Mouse (Mus musculus): ENCODE measurements around the gene Gm28038.

Gene Gm28038

DNA sequence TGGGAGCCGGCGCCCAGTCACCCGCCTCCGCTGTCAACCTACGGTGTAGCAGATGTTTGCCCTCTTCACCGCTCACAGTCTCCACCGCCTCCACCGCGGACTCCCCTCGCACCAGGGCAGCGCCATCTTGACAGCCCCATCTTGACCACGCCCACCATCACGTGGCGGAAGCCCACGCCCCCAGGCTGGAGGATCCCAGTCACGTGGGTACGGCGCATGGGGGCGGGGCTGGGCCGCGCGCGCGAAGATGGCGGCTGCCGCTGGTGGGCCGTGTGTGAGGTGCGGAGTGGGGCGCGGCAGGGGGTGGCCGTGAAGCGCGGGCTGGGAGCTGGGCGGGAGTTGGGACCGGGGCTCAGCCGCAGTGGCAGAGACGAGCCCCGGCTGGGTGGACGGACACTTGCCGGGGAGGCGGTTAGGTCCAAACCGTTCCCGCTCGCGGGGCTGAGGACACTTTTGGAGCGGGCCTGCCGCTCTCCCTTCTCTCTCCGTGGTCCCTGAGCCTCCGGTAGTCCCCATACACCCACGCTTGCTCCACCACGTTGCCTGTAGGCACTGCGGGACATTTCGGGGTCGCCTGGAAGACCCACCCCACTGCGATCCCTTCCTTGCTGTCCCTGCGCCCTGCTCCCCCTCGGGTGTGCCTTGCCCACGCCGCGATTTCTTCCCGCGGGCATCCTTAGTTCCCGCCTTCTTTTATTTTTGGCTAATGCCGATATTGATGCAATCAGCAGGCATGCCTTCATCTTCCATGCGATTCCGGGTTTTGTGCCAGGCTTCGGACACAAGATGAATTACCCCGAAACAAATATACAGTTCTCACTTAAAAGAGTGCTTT is 5.6 kb downstream of the Gm28038 start, which contains the start of the genes Dolk and Nup188:
Gene Dolk, minus strand, starts transcription at position 143 of the 835 bp plus-strand sequence.
Gene Nup188, plus strand, starts transcription at position 206 of the 835 bp plus-strand sequence.
- peak; percentile 95 for DNase-seq (ENCODE audit: low spot score)

DNA sequence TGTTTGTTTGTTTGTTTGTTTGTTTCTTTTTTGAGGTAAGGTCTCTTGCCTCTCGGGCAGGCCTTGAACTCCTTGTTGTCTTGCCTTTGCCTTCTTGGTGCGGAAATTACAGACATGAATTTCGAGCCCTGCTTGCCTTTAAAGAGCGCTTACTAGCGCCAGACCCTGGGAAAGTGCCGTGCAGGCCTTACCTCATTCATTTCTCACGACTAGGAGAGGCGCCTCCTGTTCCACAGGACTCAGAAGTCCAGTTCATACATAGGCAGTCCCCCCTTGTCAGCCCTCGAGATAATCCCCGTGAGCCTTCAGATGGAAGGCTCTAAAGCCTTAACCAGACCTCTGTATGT is 6.2 kb downstream of the Gm28038 start:
- DNase-seq (ENCODE audit: low spot score): no peak

DNA sequence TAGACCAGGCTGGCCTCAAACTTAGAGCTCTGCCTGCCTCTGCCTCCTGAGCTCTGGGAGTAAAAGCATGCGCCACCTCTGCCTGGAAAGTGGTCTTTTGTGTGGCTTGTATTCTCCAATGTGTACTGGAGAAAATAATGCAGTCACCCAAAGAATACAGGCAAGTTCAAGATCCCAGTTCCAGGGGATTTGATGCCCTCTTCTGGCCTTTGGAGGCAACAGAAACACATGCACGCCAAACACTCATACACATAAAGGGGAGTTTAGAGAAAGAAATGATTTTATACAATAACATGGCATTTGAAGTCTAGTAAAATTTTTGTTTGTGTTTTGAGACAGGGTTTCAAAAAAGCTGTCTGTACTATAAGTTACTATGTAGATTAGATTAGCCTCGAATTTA is 18.7 kb downstream of the Gm28038 start:
- no peak for DNase-seq (ENCODE audit: low spot score)

DNA sequence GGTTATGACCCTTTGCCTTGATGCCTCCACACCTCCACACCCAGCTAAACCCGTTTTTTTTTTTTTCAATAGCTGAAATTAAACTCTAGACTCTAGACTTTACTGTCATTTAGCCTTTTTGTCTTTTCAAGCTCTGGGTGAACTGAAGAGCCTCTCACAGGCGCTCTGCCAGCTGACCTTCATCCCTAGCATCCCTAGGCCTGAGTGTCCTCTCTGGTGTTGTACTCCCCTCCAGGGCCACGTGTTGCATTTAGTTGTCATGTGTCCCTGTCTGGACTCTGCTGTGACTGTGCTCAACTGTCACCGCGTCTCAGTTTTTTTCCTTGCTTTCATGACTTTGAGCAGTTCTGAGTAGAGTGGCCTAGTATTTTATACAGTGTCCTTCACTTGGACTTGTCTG is 19.1 kb downstream of the Gm28038 start:
- DNase-seq (ENCODE audit: low spot score): no peak

DNA sequence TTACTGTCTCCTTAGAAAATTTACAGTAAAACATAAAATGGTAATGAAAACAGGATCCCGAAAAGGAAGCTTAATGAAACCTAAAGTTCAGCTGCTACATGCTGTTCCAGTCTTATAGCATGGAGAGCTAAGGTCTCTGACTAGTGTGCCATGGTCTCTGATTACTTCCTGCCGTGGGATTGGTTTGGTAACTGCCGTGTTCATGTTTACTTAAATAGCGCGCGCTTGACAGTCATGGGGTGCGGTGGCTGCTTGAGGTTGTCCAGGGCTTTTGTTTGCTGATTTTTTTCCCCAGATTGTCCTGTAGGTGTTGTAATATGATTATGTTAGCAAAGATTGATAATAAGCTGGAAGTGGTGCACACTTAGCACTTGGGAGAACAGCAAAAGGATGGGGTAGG is 25.2 kb downstream of the Gm28038 start:
- DNase-seq (ENCODE audit: low spot score): no peak

DNA sequence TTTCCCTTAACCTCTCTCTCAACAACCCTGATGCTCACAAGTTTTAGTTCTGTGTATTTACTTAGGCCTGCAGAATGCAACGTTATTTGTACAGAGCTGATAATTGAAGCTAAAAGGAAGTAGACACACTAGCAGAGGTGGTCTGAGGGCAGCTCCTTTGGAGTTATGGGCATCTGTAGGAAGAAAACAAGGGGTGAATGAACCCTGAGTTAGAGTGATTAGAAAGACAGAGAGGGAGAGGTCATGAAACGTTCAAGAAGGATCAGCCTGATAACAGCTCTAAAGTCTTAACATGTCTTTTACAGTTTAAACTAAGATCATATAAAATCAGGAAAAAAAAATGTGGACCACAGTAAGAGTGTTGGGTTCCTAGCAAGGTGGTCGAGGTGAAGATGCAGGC is 28.5 kb downstream of the Gm28038 start:
- no peak for DNase-seq (ENCODE audit: low spot score)

DNA sequence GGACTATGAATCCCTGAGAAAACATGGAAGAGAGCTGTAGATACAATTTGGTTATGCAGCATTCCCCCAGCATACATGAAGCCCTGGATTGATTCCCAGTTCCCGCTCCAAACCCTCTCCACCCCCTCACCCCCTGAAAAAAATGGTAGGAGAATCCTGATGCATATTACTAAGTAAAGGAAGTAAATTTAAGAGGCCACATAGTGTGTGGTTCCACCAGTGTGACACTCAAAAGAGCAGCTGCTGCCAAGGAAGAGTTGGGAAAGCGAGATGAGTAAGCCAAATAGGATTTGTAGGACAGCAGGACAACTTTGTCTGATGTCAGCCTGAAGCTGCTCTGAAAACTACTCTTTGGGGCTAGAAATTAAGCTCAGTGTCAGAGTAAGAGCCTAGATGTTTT is 30.6 kb downstream of the Gm28038 start:
- DNase-seq (ENCODE audit: low spot score): no peak

DNA sequence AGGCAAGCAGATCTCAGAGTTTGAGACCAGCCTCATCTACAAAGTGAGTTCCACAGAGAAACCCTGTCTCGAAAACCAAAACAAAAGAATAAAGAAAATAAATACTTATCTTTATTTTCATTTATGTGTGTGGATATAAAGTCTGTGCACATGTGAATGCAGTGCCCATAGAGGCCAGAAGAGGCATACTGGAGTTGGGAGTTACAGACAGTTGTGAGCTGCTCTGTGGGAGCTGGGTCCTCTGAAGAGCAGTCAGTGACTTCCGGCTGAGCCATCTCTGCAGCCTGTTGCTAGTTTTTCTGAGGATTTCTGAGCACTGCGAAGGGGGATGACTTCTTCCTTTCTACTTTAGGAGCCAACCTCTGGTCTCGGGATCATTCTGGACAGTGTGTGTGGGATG is 35.3 kb downstream of the Gm28038 start:
- no peak for DNase-seq (ENCODE audit: low spot score)

DNA sequence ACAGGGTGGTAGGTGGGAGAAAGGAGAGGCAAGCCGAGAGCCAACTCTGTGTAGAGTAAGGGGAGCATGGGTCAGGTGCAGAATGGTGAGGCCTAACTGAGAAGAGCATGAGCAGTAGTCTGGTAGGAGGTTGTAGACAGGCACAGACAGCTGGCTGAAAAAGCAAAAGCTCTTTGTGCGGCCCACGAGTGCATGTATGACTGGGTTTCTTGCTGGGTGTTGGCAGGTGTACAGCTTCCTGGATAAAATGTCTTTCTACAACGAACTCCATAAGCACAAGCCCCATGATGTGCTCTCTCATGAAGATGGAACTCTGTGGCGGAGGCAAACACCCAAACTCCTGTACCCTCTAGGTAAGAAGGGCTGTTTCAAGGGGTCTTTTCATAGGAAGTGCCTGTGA is 36.1 kb downstream of the Gm28038 start:
- DNase-seq (ENCODE audit: low spot score): no peak

DNA sequence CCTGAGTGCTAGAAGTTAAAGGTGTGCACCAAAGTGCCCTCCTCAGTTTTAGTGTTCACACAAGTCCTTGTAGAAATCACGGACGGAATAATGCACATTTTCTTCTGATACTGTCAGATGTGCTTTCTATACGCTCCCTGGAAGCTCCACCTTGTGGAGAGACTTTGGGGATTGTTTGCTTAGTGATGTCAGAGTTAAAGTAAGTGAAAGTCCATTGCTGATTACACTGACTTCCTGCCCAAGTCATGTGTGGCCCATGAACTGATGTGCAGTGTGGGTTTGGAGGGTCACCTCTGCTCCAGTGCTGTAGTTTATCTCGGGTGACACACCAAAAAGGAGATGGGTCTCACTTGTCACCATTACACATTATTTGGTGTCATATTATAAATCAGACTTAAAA is 38.4 kb downstream of the Gm28038 start:
- DNase-seq (ENCODE audit: low spot score): no peak

DNA sequence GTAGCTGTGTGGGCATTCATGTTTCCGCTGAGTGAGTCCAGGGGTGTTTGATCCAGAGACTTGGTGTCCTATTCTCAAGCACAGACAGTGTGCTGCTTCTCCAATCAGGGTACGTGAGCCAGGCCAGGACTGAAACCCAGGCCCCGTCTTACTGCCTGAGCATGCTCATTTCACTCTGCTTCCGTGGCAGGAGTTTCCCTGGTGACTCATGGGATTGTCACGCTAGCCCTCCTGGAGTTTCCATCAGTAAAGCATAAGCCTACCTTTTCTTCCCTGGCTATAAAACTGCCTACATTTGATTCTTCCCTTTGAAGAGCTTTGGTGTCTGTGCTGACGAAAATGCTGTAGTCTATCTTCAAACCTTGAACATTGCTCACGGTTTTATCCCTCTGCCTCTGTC is 42.3 kb downstream of the Gm28038 start:
- DNase-seq (ENCODE audit: low spot score): no peak

DNA sequence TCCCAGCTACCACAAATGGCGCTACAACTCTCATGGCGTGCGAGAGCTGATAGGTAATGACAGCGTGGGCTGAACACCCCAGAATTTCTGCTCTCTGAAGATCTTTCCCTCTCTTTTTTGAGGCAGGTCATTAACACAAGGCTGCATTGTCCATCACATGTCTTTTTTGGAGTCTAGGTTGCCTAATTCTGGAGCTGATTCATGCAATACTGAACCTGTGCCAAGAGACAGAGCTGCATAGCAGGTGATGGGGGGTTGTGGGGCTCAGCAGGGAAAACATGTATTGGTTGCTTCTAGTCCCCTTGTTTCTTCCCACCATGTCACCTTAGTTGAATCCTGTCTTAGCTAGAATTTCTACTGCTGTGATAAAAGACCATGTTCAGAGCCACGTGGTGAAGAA is 44.5 kb downstream of the Gm28038 start:
- DNase-seq (ENCODE audit: low spot score): no peak

DNA sequence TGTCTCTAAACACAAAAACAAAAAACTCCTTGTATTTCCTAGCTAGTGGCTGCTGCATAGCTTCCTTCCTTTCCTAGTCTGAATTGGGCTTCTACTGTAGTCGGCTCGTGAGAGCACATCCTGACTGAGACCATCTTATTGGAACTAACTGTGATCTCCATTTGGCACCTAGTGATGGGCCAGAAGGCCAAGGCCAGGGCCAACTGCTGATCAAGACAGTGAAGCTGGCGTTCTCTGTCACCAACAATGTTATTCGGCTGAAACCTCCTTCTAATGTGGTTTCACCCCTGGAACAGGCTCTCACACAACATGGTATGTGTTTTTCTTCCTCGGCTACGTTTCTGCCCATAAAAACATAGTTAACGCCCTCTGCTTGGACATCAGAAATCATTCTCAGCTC is 46.4 kb downstream of the Gm28038 start:
- DNase-seq (ENCODE audit: low spot score): no peak

DNA sequence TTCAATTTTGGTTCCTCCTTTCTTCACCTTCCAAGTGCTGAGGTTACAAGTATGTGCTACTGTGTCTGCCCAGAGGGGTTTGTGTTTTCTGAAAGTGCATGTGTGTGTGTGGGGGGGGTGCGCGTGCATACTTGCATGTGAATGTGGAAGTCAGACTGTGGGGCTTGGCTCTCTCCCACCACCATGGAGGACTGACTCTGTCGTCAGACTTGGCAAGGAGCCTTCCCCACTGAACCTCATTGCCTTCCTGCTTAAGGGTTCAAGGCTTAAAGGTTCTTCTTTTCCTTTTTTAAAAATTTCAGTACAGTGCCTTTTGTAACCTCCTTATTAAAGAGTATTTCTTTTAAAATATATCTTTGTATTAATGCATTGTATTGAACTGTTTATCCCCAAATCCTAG is 47.9 kb downstream of the Gm28038 start:
- DNase-seq (ENCODE audit: low spot score): no peak

DNA sequence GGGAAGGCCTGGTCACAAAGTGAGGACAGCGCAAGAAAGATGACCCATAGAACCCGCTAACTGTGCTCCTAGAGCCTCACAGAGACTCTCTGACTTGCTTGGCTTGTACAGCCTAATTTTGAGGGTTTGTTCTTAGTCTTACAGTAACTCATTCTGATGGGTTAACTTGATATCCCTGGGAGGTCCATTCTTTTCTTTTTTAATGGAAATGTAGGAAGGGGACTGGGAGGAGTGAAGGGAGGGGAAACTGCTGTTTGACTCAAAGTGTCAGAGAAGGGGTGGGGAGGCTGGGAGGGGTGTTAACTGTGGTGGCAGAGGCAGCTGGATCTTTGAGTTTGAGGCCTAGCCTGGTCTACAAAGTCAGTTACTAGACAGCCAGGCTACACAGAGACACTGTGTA is 54.5 kb downstream of the Gm28038 start:
- DNase-seq (ENCODE audit: low spot score): no peak

DNA sequence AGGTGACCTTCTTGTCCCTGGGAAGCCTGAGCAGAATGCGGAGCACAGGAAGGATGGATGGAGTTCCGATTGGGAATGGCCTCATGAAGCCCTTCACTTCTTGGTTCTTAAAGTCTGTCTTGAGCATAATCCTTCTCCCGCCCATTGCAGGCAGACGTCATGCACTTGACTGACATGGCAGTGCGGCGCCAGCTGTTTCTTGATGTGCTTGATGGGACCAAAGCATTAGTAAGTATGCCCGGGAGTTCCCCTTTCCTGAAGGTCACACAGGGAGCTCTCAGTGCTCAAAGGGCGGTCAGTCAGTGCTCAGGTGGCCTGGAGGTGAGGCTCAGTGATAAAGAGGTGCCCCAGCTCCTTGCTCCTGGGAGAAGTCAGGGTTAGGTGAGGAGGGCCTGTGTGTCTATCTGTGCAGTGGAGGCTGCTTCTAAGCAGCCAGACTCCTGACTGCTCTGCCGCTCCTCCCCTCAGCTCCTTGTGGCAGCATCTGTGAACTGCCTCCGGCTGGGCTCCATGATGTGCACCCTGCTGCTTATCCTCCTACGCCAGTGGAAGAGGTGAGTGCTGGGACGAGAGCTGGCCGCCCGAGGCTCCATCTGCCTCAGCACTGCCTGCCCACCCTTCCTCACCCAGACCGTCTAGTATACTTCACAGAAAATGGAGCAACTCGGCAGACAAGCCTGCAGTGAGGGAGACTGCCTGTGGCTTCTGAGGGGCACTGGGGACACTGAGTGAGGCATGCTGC is 55.5 kb downstream of the Gm28038 start:
- no peak for DNase-seq (ENCODE audit: low spot score)

DNA sequence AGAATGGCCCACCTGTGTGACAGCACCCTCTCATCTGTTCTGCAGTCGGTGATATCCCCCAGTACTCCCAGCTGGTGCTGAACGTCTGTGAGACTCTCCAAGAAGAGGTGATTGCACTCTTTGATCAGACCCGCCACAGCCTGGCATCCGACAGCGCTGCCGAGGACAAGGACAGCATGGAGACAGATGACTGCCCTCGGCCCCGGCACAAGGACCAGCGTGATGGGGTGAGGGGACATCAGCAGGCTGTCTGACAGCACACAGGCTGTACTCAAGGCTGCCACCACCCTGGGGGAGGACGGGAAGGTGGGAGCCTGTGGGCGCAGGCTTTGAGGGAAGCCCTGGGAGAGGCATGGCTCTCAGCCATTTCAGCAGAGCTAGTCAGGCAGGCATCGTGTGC is 56.3 kb downstream of the Gm28038 start:
- DNase-seq (ENCODE audit: low spot score): no peak

DNA sequence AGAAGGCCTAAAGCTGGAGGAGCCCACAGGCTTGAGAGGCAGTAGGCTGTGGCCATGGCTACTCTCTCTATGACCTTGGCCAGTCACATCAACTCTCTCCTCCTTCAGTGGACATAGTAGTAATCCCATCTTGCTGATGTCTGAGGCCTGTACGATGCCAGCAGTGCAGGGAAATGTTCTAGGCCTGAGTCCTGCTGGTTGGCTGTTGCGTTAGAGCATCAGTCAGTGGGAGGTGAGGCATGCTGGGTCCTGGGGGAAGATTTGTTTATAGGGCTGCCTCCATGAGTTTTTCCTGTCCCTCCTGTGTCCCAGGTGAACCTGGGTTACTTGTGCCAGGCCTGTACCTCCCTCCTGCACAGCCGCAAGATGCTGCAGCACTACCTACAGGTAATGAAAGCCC is 61.2 kb downstream of the Gm28038 start:
- DNase-seq (ENCODE audit: low spot score): no peak

DNA sequence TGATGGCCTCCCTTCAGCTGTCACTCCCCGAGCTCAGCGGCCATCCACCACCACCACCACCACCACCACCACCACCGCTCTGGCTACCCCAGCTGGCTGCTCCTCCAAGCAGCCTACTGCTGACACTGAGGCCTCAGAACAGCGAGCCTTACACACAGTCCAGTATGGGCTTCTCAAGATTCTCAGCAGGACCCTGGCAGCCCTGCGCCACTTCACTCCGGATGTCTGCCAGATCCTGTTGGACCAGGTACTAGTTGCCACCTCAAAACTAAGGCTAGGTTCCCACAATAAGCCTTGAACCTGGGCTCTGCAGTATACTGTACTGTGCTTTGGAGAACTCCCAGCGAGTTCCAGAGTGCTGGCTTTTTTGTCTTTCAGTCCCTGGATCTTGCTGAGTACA is 61.7 kb downstream of the Gm28038 start:
- DNase-seq (ENCODE audit: low spot score): no peak

DNA sequence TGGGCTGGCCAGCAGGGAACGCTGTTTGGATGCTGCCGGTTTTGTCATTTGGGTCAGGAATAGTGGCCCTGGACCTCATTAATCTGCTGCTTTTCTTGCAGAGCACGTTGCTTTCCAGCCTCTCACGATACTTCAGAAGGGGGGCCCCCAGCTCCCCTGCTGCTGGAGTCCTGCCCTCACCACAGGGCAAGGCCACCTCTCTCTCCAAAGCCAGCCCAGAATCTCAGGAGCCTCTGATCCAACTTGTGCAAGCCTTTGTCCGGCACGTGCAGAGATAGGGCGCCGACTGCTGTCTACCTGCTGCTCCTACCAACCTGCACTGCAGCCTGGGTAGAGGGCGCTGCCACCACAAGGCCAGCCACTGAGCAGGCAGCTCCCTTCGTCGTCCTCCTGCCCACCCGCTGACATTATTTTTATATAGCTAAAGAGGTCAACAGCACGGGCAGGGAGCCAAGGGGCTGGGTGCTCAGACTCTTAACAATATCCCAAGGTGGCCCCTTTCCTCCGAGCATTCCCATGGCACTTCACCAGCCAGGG is 62.8 kb downstream of the Gm28038 start:
- DNase-seq (ENCODE audit: low spot score): no peak

DNA sequence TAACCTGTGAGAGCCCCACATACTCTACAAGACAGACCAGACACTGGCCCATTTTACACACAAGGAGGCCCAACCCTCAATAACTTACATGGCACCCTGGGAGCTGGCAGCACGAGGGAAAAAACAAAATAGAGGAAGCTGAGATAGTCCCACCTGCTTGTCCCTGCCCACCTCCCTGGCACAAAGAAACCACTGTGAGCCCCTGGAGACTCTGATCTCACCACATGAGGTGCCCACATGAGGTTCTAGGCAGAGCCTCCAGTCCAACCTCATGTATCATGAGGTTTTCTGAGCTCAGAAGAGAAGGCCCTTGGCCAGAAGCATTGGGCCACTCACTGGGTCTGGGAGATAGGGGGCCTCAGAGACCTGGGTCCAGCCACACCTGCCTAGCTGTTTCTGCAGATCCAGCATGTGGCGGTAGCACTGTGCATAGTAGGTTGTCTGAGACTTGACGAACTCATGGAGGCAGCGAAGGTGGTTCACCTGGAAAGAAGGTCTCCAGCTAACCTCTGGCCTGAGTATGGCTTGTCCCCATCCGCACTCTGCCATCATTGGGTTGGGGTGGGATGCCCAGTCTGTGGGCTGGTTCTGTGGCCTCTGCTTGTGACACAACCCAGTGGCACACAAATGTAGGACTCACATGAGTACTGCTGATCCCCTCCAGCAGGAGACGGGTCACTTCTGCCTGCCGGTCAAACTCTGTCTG is 65.3 kb downstream of the Gm28038 start:
- no peak for DNase-seq (ENCODE audit: low spot score)

DNA sequence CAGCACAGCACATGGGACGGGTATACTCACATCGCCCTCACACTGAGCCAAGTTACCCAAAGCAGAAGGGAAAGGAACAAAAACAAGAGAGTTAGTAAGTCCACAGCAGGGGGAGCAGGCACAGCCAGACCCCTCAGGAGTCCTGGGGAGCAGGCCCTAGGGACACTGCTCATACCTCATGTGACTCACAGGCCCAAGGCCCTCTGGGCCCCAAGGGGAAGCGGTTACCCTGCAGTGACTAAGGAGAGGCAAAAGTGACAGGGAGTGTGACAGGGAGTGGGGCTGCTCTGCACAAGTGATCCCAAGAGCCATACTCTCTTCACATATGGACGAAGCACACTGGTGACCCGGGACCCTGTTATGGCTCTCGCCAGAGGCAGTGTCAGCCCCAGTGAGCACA is 68.4 kb downstream of the Gm28038 start:
- no peak for DNase-seq (ENCODE audit: low spot score)
